Mouse (Mus musculus) heart, embryonic 13.5 days (tissue): ENCODE measurements at regions not wholly inside any gene's neighbourhood (a gene's known extent, or its start where the extent isn't known, plus 50 kb on each side); places are given as distances from the start of the nearest gene placed in this dataset.

Experiments
- ATAC-seq: fragments of 200-750 bp; cut with Nextera tagmentation; 2 replicates; pipeline ENCODE4 v1.8.0; 2017; ENCODE audit warnings: moderate TSS enrichment; ENCODE audit not compliant: insufficient number of reproducible peaks, low FRiP score, low TSS enrichment; ENCODE audit errors: extremely low read depth
- H3K27ac ChIP-seq: fragments of 300-500 bp; sonication (generic); replicated peaks from 2 replicates; pipeline ENCODE4 v1.5.1; 2015; ENCODE audit warnings: moderate library complexity, mild to moderate bottlenecking, inconsistent platforms
- H3K27me3 ChIP-seq: fragments of 300-500 bp; sonication (generic); replicated peaks from 2 replicates; pipeline ENCODE4 v1.6.1; 2015; ENCODE audit warnings: mild to moderate bottlenecking, inconsistent platforms
- H3K36me3 ChIP-seq: fragments of 300-500 bp; sonication (generic); 2 replicates; pipeline ENCODE4 v1.6.1; 2015; ENCODE audit warnings: mild to moderate bottlenecking, inconsistent platforms
- H3K4me1 ChIP-seq: fragments of 300-500 bp; sonication (generic); 2 replicates; pipeline ENCODE4 v1.6.1; 2015; ENCODE audit warnings: inconsistent platforms
- H3K4me2 ChIP-seq: fragments of 300-500 bp; sonication (generic); 2 replicates; pipeline ENCODE4 v1.6.1; 2015; ENCODE audit warnings: inconsistent platforms, mild to moderate bottlenecking, moderate library complexity
- H3K4me3 ChIP-seq: fragments of 300-500 bp; sonication (generic); 2 replicates; pipeline ENCODE4 v1.5.1; 2015; ENCODE audit warnings: moderate library complexity, mild to moderate bottlenecking, inconsistent platforms
- H3K9ac ChIP-seq: fragments of 300-500 bp; sonication (generic); 2 replicates; pipeline ENCODE4 v1.6.1; 2015; ENCODE audit warnings: inconsistent platforms, mild to moderate bottlenecking, moderate library complexity
- H3K9me3 ChIP-seq: fragments of 300-500 bp; sonication (generic); 2 replicates; pipeline ENCODE4 v1.6.1; 2016; ENCODE audit warnings: inconsistent platforms
- WGBS: fragments of 180-500 bp; shearing (Covaris S2); methylation state at CpG from one replicate; pipeline ENCODE4 v1.1.7; 2015; ENCODE audit warnings: mixed read lengths; 5-methylcytosine and 5-hydroxymethylcytosine counted together

- Histone ChIP-seq H3K9me3 (no peaks in the 10 kb centered on the region), H3K4me1 (peaks cover 44% of the 10 kb centered on the region), H3K9ac (peak overlapping the region; percentile 24; the same call in 1 of the 2 replicates), H3K4me3 (no peak overlapping the region), H3K4me2 (no peak overlapping the region), H3K27ac (no peak overlapping the region), H3K36me3 (no peaks in the 10 kb centered on the region), H3K27me3 (no peaks in the 10 kb centered on the region)
- ATAC-seq = no peak
- 53% methylated on average over 9 of the region's 9 CpGs for WGBS
Measured at GRCm38 (mm10) chr13:44042730-44043493, 258.3 kb downstream of the Cd83 start.

- Histone ChIP-seq H3K4me2 (no peak overlapping the region), H3K36me3 (no peaks in the 10 kb centered on the region), H3K4me3 (no peak overlapping the region), H3K4me1 (peaks cover 39% of the 10 kb centered on the region), H3K27me3 (no peaks in the 10 kb centered on the region), H3K9me3 (no peaks in the 10 kb centered on the region), H3K27ac (0 out of 2 replicates have a peak overlapping the region, but pooled peaks have one; percentile 15), H3K9ac (0 out of 2 replicates have a peak overlapping the region, but pooled peaks have one; percentile 24)
- 25% methylated on average over 5 of the region's 5 CpGs for WGBS
- no peak for ATAC-seq
Measured at GRCm38 (mm10) chr13:44043494-44043885, 258.9 kb downstream of the Cd83 start.

- H3K27ac ChIP-seq = no peak overlapping the region
- H3K27me3 ChIP-seq = no peaks in the 10 kb centered on the region
- peaks cover 27% of the 10 kb centered on the region for H3K4me1 ChIP-seq
- no peak overlapping the region for H3K4me3 ChIP-seq
- no peak overlapping the region for H3K9ac ChIP-seq
- H3K36me3 ChIP-seq = no peaks in the 10 kb centered on the region
- no peak overlapping the region for H3K4me2 ChIP-seq
- 83% methylated on average over 23 of the region's 23 CpGs for WGBS
- no peak for ATAC-seq
- H3K9me3 ChIP-seq = no peaks in the 10 kb centered on the region
Measured at GRCm38 (mm10) chr13:44044546-44045216, 260.1 kb downstream of the Cd83 start.

DNA sequence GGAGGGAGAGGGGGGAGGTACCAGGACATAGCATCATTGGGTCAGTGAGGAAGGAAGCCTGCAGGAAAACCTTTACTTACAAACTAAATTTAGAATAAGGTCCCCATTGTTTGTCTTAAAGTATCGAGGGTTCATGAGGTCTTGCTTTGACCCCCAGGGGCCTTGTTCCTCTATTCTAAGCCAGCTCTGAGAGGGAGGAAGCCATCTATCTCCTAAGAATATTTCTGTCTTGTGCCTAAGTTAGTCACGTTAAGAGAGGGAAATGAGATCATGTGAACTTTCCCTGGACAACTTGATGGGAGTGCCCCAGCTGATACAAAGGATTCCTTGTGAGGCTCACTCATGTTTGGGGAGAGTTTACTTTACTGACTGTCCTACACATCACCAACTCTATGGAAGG lies 261.9 kb downstream of the Cd83 start:
- H3K4me3 ChIP-seq = no peak overlapping the region
- H3K27me3 ChIP-seq = no peaks in the 10 kb centered on the region
- H3K36me3 ChIP-seq = no peaks in the 10 kb centered on the region
- WGBS = 24% methylated on average over 2 of the region's 2 CpGs
- no peak overlapping the region for H3K9ac ChIP-seq
- ATAC-seq = no peak
- H3K9me3 ChIP-seq = no peaks in the 10 kb centered on the region
- H3K4me2 ChIP-seq = no peak overlapping the region
- H3K27ac ChIP-seq = peak overlapping the region; percentile 42; the same call in 1 of the 2 replicates
- H3K4me1 ChIP-seq = peaks cover 24% of the 10 kb centered on the region

GRCm38 (mm10) chr13:44054157-44054556 lies 269.6 kb downstream of the Cd83 start:
- Histone ChIP-seq H3K9ac (no peak overlapping the region), H3K9me3 (no peaks in the 10 kb centered on the region), H3K4me3 (no peak overlapping the region), H3K4me2 (no peak overlapping the region), H3K27me3 (no peaks in the 10 kb centered on the region), H3K4me1 (peaks cover 49% of the 10 kb centered on the region), H3K36me3 (no peaks in the 10 kb centered on the region), H3K27ac (no peak overlapping the region)
- WGBS = 24% methylated on average over 7 of the region's 7 CpGs
- ATAC-seq = no peak

GRCm38 (mm10) chr13:44055573-44056491 lies 271.3 kb downstream of the Cd83 start:
- no peak overlapping the region for H3K9ac ChIP-seq
- 0 out of 2 replicates have a peak overlapping the region, but pooled peaks have one; percentile 0 for H3K4me3 ChIP-seq
- H3K27me3 ChIP-seq = no peaks in the 10 kb centered on the region
- no peaks in the 10 kb centered on the region for H3K36me3 ChIP-seq
- peaks cover 62% of the 10 kb centered on the region for H3K4me1 ChIP-seq
- no peak; the same call in 1 of the 2 replicates for ATAC-seq
- peak overlapping the region; percentile 39 for H3K4me2 ChIP-seq
- 48% methylated on average over 20 of the region's 20 CpGs for WGBS
- H3K9me3 ChIP-seq = no peaks in the 10 kb centered on the region
- H3K27ac ChIP-seq = peak overlapping the region; percentile 67

GRCm38 (mm10) chr13:44056716-44057115 lies 272.1 kb downstream of the Cd83 start:
- Histone ChIP-seq H3K4me2 (no peak overlapping the region), H3K9me3 (no peaks in the 10 kb centered on the region), H3K36me3 (no peaks in the 10 kb centered on the region), H3K27ac (peak overlapping the region; percentile 67), H3K4me3 (no peak overlapping the region), H3K4me1 (peaks cover 69% of the 10 kb centered on the region), H3K27me3 (no peaks in the 10 kb centered on the region), H3K9ac (no peak overlapping the region)
- no peak for ATAC-seq
- WGBS = 64% methylated on average over 9 of the region's 9 CpGs

DNA sequence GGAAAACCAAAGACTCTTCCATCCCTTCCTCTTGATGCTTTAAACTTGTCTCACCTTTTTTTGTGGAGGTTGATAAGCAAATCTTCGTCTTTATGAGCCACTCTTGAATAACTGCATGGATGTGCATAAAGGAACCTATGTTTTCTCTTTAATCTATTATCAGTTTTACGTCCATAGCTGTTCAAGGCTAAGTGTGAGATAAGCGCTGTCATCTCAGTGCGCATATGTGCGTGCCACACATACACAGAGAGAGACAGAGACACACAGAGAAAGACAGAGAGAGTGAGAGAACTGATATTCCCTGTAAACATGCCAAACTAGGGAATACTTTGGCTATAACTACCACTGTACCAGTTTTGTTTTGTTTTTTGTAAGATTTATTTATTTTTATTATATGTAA lies 273.0 kb downstream of the Cd83 start:
- H3K4me2 ChIP-seq = no peak overlapping the region
- H3K27me3 ChIP-seq = no peaks in the 10 kb centered on the region
- no peak overlapping the region for H3K4me3 ChIP-seq
- H3K27ac ChIP-seq = peak overlapping the region; percentile 89
- peaks cover 77% of the 10 kb centered on the region for H3K4me1 ChIP-seq
- WGBS = 61% methylated on average over 5 of the region's 5 CpGs
- no peak for ATAC-seq
- no peaks in the 10 kb centered on the region for H3K9me3 ChIP-seq
- H3K9ac ChIP-seq = no peak overlapping the region
- no peaks in the 10 kb centered on the region for H3K36me3 ChIP-seq

- H3K27ac ChIP-seq = peak overlapping the region; percentile 89
- WGBS = 39% methylated on average over 2 of the region's 2 CpGs
- H3K36me3 ChIP-seq = no peaks in the 10 kb centered on the region
- H3K9ac ChIP-seq = peak overlapping the region; percentile 13; the same call in 1 of the 2 replicates
- peaks cover 85% of the 10 kb centered on the region for H3K4me1 ChIP-seq
- no peak overlapping the region for H3K4me2 ChIP-seq
- H3K27me3 ChIP-seq = no peaks in the 10 kb centered on the region
- H3K9me3 ChIP-seq = no peaks in the 10 kb centered on the region
- no peak overlapping the region for H3K4me3 ChIP-seq
- ATAC-seq = no peak
Measured at GRCm38 (mm10) chr13:44058277-44058676, 273.7 kb downstream of the Cd83 start.

DNA sequence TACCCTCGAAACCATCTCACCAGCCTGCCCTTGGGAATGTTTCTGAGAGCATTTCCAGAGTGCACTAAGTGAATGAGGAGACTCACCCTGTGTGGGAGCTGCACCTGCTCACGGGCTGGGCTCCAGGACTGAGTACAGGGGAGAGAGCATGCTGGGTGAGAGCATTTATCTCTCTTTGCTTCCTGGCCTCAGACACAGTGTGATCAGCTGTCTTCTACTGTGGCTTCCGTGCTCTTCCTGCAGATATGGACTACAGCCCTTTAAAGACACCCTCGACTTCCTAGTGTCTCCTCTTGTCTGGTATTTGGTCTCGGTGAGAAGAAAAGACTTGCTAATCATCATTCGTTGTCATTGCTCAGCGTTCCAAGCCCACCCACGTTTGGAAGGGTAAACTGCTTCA lies 274.9 kb downstream of the Cd83 start:
- no peak overlapping the region for H3K4me3 ChIP-seq
- no peak overlapping the region for H3K9ac ChIP-seq
- WGBS = 23% methylated on average over 8 of the region's 8 CpGs
- H3K9me3 ChIP-seq = no peaks in the 10 kb centered on the region
- H3K27ac ChIP-seq = peak overlapping the region; percentile 40; the same call in 1 of the 2 replicates
- no peak overlapping the region for H3K4me2 ChIP-seq
- no peaks in the 10 kb centered on the region for H3K36me3 ChIP-seq
- H3K4me1 ChIP-seq = peaks cover 92% of the 10 kb centered on the region
- no peaks in the 10 kb centered on the region for H3K27me3 ChIP-seq
- no peak for ATAC-seq

- Histone ChIP-seq H3K36me3 (no peaks in the 10 kb centered on the region), H3K4me3 (no peak overlapping the region), H3K27me3 (no peaks in the 10 kb centered on the region), H3K4me2 (no peak overlapping the region), H3K4me1 (peaks cover 92% of the 10 kb centered on the region), H3K9ac (no peak overlapping the region), H3K9me3 (no peaks in the 10 kb centered on the region), H3K27ac (no peak overlapping the region)
- WGBS = 78% methylated on average over 4 of the region's 4 CpGs
- no peak for ATAC-seq
Measured at GRCm38 (mm10) chr13:44061286-44061685, 276.7 kb downstream of the Cd83 start.
